Mouse (Mus musculus): ENCODE measurements around the gene Slc41a3.

DNA sequence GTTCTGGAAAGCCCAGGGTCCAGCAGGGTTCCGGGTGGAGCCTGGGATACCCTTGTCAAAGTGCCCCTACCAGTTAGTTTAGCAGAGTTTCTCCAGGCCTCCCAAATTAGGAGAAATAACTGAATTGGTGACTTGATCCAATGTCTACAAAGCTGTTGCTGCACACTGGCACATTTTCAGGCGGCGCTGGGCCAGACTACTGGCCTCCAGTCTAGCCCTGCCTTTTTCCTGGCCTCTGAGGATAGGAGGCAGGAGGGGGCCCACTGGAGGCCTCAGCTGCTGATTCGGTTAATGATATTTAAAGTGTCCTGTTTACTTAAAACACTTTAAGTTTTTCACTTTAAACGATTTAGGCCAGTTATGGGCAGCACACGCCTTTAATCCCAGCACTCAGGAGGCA is 19.7 kb downstream of the Slc41a3 start:
- TF ChIP-seq CTCF (IDR thresholded peaks at IDR 0.05; ENCODE audit: control insufficient read depth, insufficient read depth, insufficient replicate concordance, low read depth, low read length) (no peak), POLR2A (IDR thresholded peaks at IDR 0.05; ENCODE audit: control insufficient read depth, low read depth, low read length) (no peak)

Measured in testis, adult 2 months (tissue).